Mouse (Mus musculus) stomach, postnatal 0 days (tissue): ENCODE data around the gene Cacnb4.

Experiments used
- CTCF ChIP-seq: IDR thresholded peaks from 2 replicates; pipeline ENCODE4 v1.5.1; 2016; ENCODE audit warnings: antibody characterized with exemption, low read depth, mild to moderate bottlenecking, moderate library complexity
- EP300 ChIP-seq: optimal IDR thresholded peaks from 2 replicates; pipeline ENCODE3; 2016; ENCODE audit warnings: antibody characterized with exemption

DNA sequence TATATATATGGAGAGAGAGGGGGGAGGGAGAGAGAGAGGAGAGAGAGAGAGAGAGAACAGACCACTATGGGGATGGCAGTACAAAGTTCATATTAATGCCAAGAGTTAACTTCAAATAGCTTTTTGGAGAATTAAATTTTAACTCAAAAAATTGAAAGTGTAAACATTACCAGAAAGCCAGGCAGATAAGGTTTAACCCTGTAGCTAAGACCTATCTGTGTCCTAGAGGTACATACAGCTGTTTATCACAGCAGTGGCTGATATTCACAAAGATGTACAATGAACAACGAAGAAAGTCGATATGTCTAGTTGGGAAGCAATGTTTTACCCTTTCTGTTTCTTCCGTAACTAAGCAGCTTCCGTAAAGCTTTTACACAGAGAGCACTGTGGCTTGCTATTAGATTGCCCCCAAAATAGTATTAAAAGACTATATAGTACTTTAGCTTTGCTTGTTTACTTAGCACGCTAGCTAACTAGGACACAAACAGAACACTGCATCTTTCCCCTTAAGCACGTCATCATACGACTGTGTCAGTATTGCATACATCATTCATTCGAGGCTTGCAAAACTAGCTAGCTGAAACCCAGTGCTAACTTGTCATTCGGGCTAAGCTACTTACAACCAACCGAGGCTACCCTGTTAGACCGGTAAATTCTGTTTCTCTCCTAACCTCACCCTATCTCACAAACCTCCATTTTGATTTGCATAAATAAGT is 72.5 kb downstream of the Cacnb4 start:
- TF ChIP-seq CTCF: no peak
- TF ChIP-seq EP300: peak; percentile 47
